In the genomic region with DNA sequence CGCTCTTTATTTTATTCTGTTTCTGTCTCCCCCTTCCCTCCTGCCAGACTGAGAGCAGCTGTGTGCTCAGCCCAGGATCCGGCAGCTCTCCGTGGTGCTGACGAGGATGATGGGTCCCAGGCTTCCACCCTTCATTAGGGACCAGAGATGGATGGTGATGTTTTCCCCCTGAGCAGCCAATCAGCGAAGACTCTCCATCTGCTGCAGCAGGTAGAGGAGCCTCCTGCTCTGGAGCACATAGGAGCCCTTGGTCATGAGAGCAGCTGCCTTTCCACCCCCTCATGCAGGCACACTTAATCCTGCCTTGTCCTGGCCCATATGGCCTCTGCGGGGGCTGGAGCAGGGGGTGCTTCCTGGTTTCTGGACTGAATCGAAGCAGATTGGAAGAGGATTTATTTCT, we compare ENCODE assay signal across 9 mouse cellular contexts.
A peak's percentile ranks its signal among the peaks of the same experiment; 100 is the strongest.
DNase-seq lines count a peak whose midpoint lies in the region; ATAC-seq lines count a peak whose summit lies in the region.
"Had no signal": no experiment of that assay in that cellular context is flagged by ENCODE, and none has a peak within 500 bp of the region (broad histone marks: within the 10 kb centered on the region; RNA-seq: fewer than 3 reads in every experiment).

No protein-coding gene starts in this region.

- H3K4me1 ChIP-seq in hindbrain, embryonic 13.5 days (replicated peaks) = peaks cover 16% of the 10 kb centered on the region
- H3K4me1 ChIP-seq in midbrain, embryonic 11.5 days (ENCODE audit: control insufficient read depth, insufficient read depth, low read length) = peaks cover 7% of the 10 kb centered on the region; the same call in 1 of the 2 replicates
- H3K4me1 ChIP-seq: embryonic facial prominence, embryonic 13.5 days had no signal

- DNase-seq in heart, adult 11 months = peak; percentile 86
- no peak for DNase-seq in heart, adult 8-10 months (ENCODE audit: low spot score)
- peak; percentile 39 for DNase-seq in ES-CJ7 (ENCODE audit: low read depth, low spot score)
- peak; percentile 68 for DNase-seq in cerebellum, adult 9-11 months
- DNase-seq in midbrain, embryonic 11.5 days (ENCODE audit: low spot score, missing footprints) = peak; percentile 92
- DNase-seq in spleen, adult 18-20 months = no peak
- no peak for DNase-seq in spleen, postnatal 4 days (ENCODE audit: low spot score in 2 of 2)

- peak overlapping the region; percentile 5; the same call in 1 of the 2 replicates for H3K4me3 ChIP-seq in hindbrain, embryonic 13.5 days
- no peak overlapping the region for H3K4me3 ChIP-seq in midbrain, embryonic 11.5 days (ENCODE audit: low read depth, low read length)
- H3K4me3 ChIP-seq: embryonic facial prominence, embryonic 13.5 days had no signal

- peak; percentile 91 for ATAC-seq in hindbrain, embryonic 13.5 days (ENCODE audit: low FRiP score)
- ATAC-seq in midbrain, embryonic 11.5 days (ENCODE audit: low FRiP score) = peak; percentile 90

- no peaks in the 10 kb centered on the region for H3K9me3 ChIP-seq in hindbrain, embryonic 13.5 days
- no peaks in the 10 kb centered on the region for H3K9me3 ChIP-seq in midbrain, embryonic 11.5 days (ENCODE audit: control insufficient read depth, low read length)
- H3K9me3 ChIP-seq: embryonic facial prominence, embryonic 13.5 days had no signal

- peak overlapping the region; percentile 39; the same call in 1 of the 2 replicates for H3K9ac ChIP-seq in hindbrain, embryonic 13.5 days
- no peak overlapping the region for H3K9ac ChIP-seq in midbrain, embryonic 11.5 days (ENCODE audit: low read length)
- H3K9ac ChIP-seq: embryonic facial prominence, embryonic 13.5 days had no signal

- H3K27me3 ChIP-seq in hindbrain, embryonic 13.5 days = no peaks in the 10 kb centered on the region
- no peaks in the 10 kb centered on the region for H3K27me3 ChIP-seq in midbrain, embryonic 11.5 days (ENCODE audit: control insufficient read depth, insufficient read depth, low read length)
- H3K27me3 ChIP-seq: embryonic facial prominence, embryonic 13.5 days had no signal

- 11% methylated on average over 7 of the region's 7 CpGs for WGBS in hindbrain, embryonic 13.5 days
- WGBS in midbrain, embryonic 11.5 days = 14% methylated on average over 7 of the region's 7 CpGs

- H3K27ac ChIP-seq in hindbrain, embryonic 13.5 days = peak overlapping the region; percentile 71
- H3K27ac ChIP-seq in midbrain, embryonic 11.5 days (ENCODE audit: low read depth, low read length) = peak overlapping the region; percentile 57; the same call in 1 of the 2 replicates
- H3K27ac ChIP-seq: embryonic facial prominence, embryonic 13.5 days had no signal

- peak overlapping the region; percentile 41 for H3K4me2 ChIP-seq in hindbrain, embryonic 13.5 days
- H3K4me2 ChIP-seq in midbrain, embryonic 11.5 days = peak overlapping the region; percentile 16
- H3K4me2 ChIP-seq: embryonic facial prominence, embryonic 13.5 days had no signal

- H3K36me3 ChIP-seq in hindbrain, embryonic 13.5 days = no peaks in the 10 kb centered on the region
- H3K36me3 ChIP-seq in midbrain, embryonic 11.5 days (ENCODE audit: control insufficient read depth, insufficient read depth, low read length) = no peaks in the 10 kb centered on the region
- H3K36me3 ChIP-seq: embryonic facial prominence, embryonic 13.5 days had no signal

Comparison
In these comparisons a context has a peak if more than half of its experiments do, and no peak if none do; other contexts are left out.
1. DNase-seq: peak in heart, adult 11 months (single experiment), ES-CJ7 (single experiment), cerebellum, adult 9-11 months (single experiment) and midbrain, embryonic 11.5 days (single experiment); none in heart, adult 8-10 months (single experiment), spleen, adult 18-20 months (0 of 2) and spleen, postnatal 4 days (0 of 2).